Comparison of ENCODE assay signal across 8 mouse cellular contexts in the genomic region with DNA sequence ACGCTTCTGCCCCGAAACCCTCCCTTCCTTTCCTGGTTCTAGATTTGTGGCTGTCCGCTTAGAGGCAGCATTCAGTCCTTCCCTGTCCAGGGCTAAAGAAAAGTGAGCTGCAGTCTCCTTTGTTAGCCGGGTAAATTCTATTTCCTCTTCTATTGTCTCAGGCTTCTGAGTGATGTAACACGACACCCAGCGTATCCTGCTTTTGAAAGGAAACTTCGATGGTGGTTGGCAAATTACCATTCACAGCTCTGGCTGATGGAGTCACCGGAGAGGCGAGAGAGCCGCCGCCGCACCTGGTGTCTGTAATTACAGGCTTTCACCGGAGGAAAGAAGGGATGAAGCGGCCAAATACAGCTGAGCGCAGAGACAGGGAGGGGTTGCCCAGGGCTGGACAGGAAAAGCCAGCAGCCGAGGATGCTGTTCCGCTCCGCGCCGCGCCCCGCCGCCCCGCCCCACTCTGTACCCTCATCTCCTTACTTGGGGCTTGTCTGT.
DNase-seq lines count a peak whose midpoint lies in the region; ATAC-seq and TF ChIP-seq lines count a peak whose summit lies in the region.

No protein-coding gene starts in this region.

- H3K9me3 ChIP-seq in forebrain, embryonic 12.5 days = peaks cover 5% of the 10 kb centered on the region; the same call in 1 of the 2 replicates
- 0 out of 2 replicates have a peak, but pooled peaks cover 1% of the 10 kb centered on the region for H3K9me3 ChIP-seq in hindbrain, embryonic 10.5 days
- no peaks in the 10 kb centered on the region for H3K9me3 ChIP-seq in limb, embryonic 13.5 days
- H3K9me3 ChIP-seq in midbrain, embryonic 11.5 days (ENCODE audit: control insufficient read depth, low read length) = no peaks in the 10 kb centered on the region; the same call in 1 of the 2 replicates

- peak overlapping the region; percentile 61 for H3K27ac ChIP-seq in forebrain, embryonic 12.5 days
- peak overlapping the region; percentile 82 for H3K27ac ChIP-seq in hindbrain, embryonic 10.5 days
- H3K27ac ChIP-seq in limb, embryonic 13.5 days = peak overlapping the region; percentile 44
- H3K27ac ChIP-seq in midbrain, embryonic 11.5 days (ENCODE audit: low read depth, low read length) = no peak overlapping the region
- no peak overlapping the region for H3K27ac ChIP-seq in thymus, adult 2 months (ENCODE audit: control insufficient read depth, insufficient read depth, low read length)

- H3K4me1 ChIP-seq in forebrain, embryonic 12.5 days = peaks cover 9% of the 10 kb centered on the region; the same call in 1 of the 2 replicates
- H3K4me1 ChIP-seq in hindbrain, embryonic 10.5 days (replicated peaks) = peaks cover 13% of the 10 kb centered on the region
- peaks cover 11% of the 10 kb centered on the region; the same call in 1 of the 2 replicates for H3K4me1 ChIP-seq in limb, embryonic 13.5 days
- peaks cover 3% of the 10 kb centered on the region; the same call in 1 of the 2 replicates for H3K4me1 ChIP-seq in midbrain, embryonic 11.5 days (ENCODE audit: control insufficient read depth, insufficient read depth, low read length)
- peaks cover 4% of the 10 kb centered on the region; the same call in 1 of the 2 replicates for H3K4me1 ChIP-seq in thymus, adult 2 months (replicated peaks; ENCODE audit: control insufficient read depth, insufficient read depth, low read length)

- no peaks in the 10 kb centered on the region for H3K36me3 ChIP-seq in forebrain, embryonic 12.5 days (replicated peaks)
- no peaks in the 10 kb centered on the region for H3K36me3 ChIP-seq in hindbrain, embryonic 10.5 days
- no peaks in the 10 kb centered on the region for H3K36me3 ChIP-seq in limb, embryonic 13.5 days
- no peaks in the 10 kb centered on the region for H3K36me3 ChIP-seq in midbrain, embryonic 11.5 days (ENCODE audit: control insufficient read depth, insufficient read depth, low read length)
- no peaks in the 10 kb centered on the region for H3K36me3 ChIP-seq in thymus, adult 2 months (ENCODE audit: control insufficient read depth, insufficient read depth, low read length)

- H3K27me3 ChIP-seq in forebrain, embryonic 12.5 days = peaks cover 60% of the 10 kb centered on the region
- peaks cover 45% of the 10 kb centered on the region for H3K27me3 ChIP-seq in hindbrain, embryonic 10.5 days (ENCODE audit: insufficient read depth, poor library complexity, severe bottlenecking)
- peaks cover 13% of the 10 kb centered on the region for H3K27me3 ChIP-seq in limb, embryonic 13.5 days
- peaks cover 12% of the 10 kb centered on the region for H3K27me3 ChIP-seq in midbrain, embryonic 11.5 days (ENCODE audit: control insufficient read depth, insufficient read depth, low read length)
- no peaks in the 10 kb centered on the region; the same call in 1 of the 2 replicates for H3K27me3 ChIP-seq in thymus, adult 2 months (ENCODE audit: control insufficient read depth, insufficient read depth, low read length)

- H3K9ac ChIP-seq in forebrain, embryonic 12.5 days = peak overlapping the region; percentile 50
- peak overlapping the region; percentile 57; the same call in 1 of the 2 replicates for H3K9ac ChIP-seq in limb, embryonic 13.5 days
- peak overlapping the region; percentile 56 for H3K9ac ChIP-seq in midbrain, embryonic 11.5 days (ENCODE audit: low read length)

- H3K4me2 ChIP-seq in forebrain, embryonic 12.5 days = peak overlapping the region; percentile 67
- H3K4me2 ChIP-seq in limb, embryonic 13.5 days (replicated peaks) = peak overlapping the region; percentile 82
- peak overlapping the region; percentile 71 for H3K4me2 ChIP-seq in midbrain, embryonic 11.5 days

- 1% methylated on average over 24 of the region's 24 CpGs for WGBS in forebrain, embryonic 12.5 days
- WGBS in hindbrain, embryonic 10.5 days = 3% methylated on average over 24 of the region's 24 CpGs
- 5% methylated on average over 24 of the region's 24 CpGs for WGBS in limb, embryonic 13.5 days
- WGBS in midbrain, embryonic 11.5 days = 2% methylated on average over 24 of the region's 24 CpGs
- 3% methylated on average over 24 of the region's 24 CpGs for WGBS in thymus, adult 2 months

- H3K4me3 ChIP-seq in forebrain, embryonic 12.5 days (replicated peaks) = peak overlapping the region; percentile 39
- peak overlapping the region; percentile 57 for H3K4me3 ChIP-seq in hindbrain, embryonic 10.5 days
- H3K4me3 ChIP-seq in limb, embryonic 13.5 days = peak overlapping the region; percentile 48
- peak overlapping the region; percentile 33 for H3K4me3 ChIP-seq in midbrain, embryonic 11.5 days (ENCODE audit: low read depth, low read length)
- peak overlapping the region; percentile 50 for H3K4me3 ChIP-seq in thymus, adult 2 months (ENCODE audit: control insufficient read depth, insufficient read depth, low read length)

- TF ChIP-seq POLR2A in thymus, adult 2 months (IDR thresholded peaks at IDR 0.05; ENCODE audit: control insufficient read depth, extremely low read depth, insufficient read depth, low read length, poor library complexity) = no peak

- no peak for TF ChIP-seq CTCF in thymus, adult 2 months (IDR thresholded peaks at IDR 0.05; ENCODE audit: borderline replicate concordance, control insufficient read depth, extremely low read depth, insufficient read depth, low read length, poor library complexity)

- peak; percentile 91 for ATAC-seq in forebrain, embryonic 12.5 days (ENCODE audit: low FRiP score)
- ATAC-seq in limb, embryonic 13.5 days (ENCODE audit: low FRiP score, low read depth) = peak; percentile 93
- peak; percentile 92 for ATAC-seq in midbrain, embryonic 11.5 days (ENCODE audit: low FRiP score)

- peak; percentile 19 to 20 for DNase-seq in cerebellum, adult 18-20 months
- DNase-seq in cerebellum, adult 11 months = no peak
- DNase-seq in Muller cell, postnatal 12 days (ENCODE audit: inconsistent ontology term) = peak; percentile 83
- DNase-seq in hindbrain, embryonic 10.5 days (ENCODE audit: low spot score) = peak; percentile 73
- DNase-seq in midbrain, embryonic 11.5 days (ENCODE audit: low spot score, missing footprints) = peak; percentile 97
- DNase-seq in thymus, adult 2 months = peak; percentile 49

Comparison
In these comparisons a context has a peak if more than half of its experiments do, and no peak if none do; other contexts are left out.
1. H3K27ac ChIP-seq: peak in forebrain, embryonic 12.5 days (single experiment), hindbrain, embryonic 10.5 days (single experiment) and limb, embryonic 13.5 days (single experiment); none in midbrain, embryonic 11.5 days (single experiment) and thymus, adult 2 months (single experiment).
2. Peak in every context shown above with its lines, with median percentiles within 50 percentile points of each other: ATAC-seq, H3K4me2 ChIP-seq, H3K4me3 ChIP-seq and H3K9ac ChIP-seq.